Mouse (Mus musculus): ENCODE measurements around the gene Arvcf. TPM values are rescaled to one million over a fixed set of nuclear protein-coding genes. Genes with fewer than 3 reads are reported as not detected.

The Arvcf gene
- total RNA-seq, 2 experiments from 2014 or later: 16.4 to 27.9 TPM

- no peak for DNase-seq
These were observed 5.1 kb downstream of the Arvcf start for GRCm38 (mm10) chr16:18353106-18353505.

- no peak for DNase-seq
These were observed 9.0 kb downstream of the Arvcf start for GRCm38 (mm10) chr16:18356961-18357360.

- DNase-seq: no peak
These were observed 10.0 kb downstream of the Arvcf start for GRCm38 (mm10) chr16:18357977-18358376.

GRCm38 (mm10) chr16:18360151-18360805 lies 12.3 kb downstream of the Arvcf start:
- no peak for DNase-seq

GRCm38 (mm10) chr16:18362948-18363347 lies 15.0 kb downstream of the Arvcf start:
- no peak for DNase-seq

- no peak for DNase-seq
These were observed 18.9 kb downstream of the Arvcf start for GRCm38 (mm10) chr16:18366849-18367248.

GRCm38 (mm10) chr16:18370197-18370596 lies 22.2 kb downstream of the Arvcf start:
- DNase-seq: no peak

GRCm38 (mm10) chr16:18373632-18374031 lies 25.6 kb downstream of the Arvcf start:
- no peak for DNase-seq

GRCm38 (mm10) chr16:18376297-18376954 lies 28.4 kb downstream of the Arvcf start:
- no peak for DNase-seq

GRCm38 (mm10) chr16:18377203-18377602 lies 29.2 kb downstream of the Arvcf start:
- no peak for DNase-seq

- no peak for DNase-seq
These were observed 30.5 kb downstream of the Arvcf start for GRCm38 (mm10) chr16:18378489-18378888.

- DNase-seq: no peak
These were observed 31.5 kb downstream of the Arvcf start for GRCm38 (mm10) chr16:18379338-18380001.

- no peak for DNase-seq
These were observed 32.6 kb downstream of the Arvcf start for GRCm38 (mm10) chr16:18380495-18381063.

GRCm38 (mm10) chr16:18381621-18382258 lies 33.8 kb downstream of the Arvcf start:
- peak; percentile 14 for DNase-seq

- DNase-seq: peak; percentile 8
These were observed 35.2 kb downstream of the Arvcf start for GRCm38 (mm10) chr16:18383045-18383726.

- DNase-seq: no peak
These were observed 35.8 kb downstream of the Arvcf start for GRCm38 (mm10) chr16:18383756-18384155.

- peak; percentile 25 for DNase-seq
These were observed 36.2 kb downstream of the Arvcf start for GRCm38 (mm10) chr16:18384211-18384610.

GRCm38 (mm10) chr16:18384659-18385058 lies 36.7 kb downstream of the Arvcf start:
- no peak for DNase-seq

- no peak for DNase-seq
These were observed 37.4 kb downstream of the Arvcf start for GRCm38 (mm10) chr16:18385411-18385810.

GRCm38 (mm10) chr16:18386451-18386850 lies 38.5 kb downstream of the Arvcf start:
- peak; percentile 69 for DNase-seq

- no peak for DNase-seq
These were observed 39.0 kb downstream of the Arvcf start for GRCm38 (mm10) chr16:18386972-18387371.

All from gastrocnemius, postnatal 10 days (tissue).